Mouse (Mus musculus) layer of hippocampus, adult 9-11 months (tissue): ENCODE data around the gene Dsp.

Source experiments
- DNase-seq: peaks from one replicate; pipeline ENCODE4 v3.0.0; 2022

The Dsp gene

DNA sequence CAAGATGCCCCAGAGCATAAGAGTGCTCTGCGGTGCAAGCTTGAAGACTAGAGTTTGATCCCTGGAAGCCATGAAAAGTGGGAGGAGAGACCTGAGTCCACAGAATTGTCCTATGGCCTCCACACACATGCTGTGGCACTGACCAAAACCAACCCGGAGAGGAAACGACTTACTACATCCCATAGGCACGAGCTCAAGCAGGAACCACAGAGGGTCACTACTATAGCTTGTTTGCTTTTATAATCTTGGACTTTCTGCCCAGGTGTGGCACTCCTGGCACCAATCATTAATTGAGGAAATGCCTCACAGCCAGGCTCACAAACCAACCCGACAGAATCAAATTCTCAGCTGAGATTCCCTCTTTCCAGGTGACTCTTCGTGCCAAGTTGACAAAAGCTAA lies 50.3 kb downstream of the Dsp start:
- DNase-seq: no peak

GRCm38 (mm10) chr13:38204171-38204570 lies 53.1 kb downstream of the Dsp start:
- DNase-seq: no peak

DNA sequence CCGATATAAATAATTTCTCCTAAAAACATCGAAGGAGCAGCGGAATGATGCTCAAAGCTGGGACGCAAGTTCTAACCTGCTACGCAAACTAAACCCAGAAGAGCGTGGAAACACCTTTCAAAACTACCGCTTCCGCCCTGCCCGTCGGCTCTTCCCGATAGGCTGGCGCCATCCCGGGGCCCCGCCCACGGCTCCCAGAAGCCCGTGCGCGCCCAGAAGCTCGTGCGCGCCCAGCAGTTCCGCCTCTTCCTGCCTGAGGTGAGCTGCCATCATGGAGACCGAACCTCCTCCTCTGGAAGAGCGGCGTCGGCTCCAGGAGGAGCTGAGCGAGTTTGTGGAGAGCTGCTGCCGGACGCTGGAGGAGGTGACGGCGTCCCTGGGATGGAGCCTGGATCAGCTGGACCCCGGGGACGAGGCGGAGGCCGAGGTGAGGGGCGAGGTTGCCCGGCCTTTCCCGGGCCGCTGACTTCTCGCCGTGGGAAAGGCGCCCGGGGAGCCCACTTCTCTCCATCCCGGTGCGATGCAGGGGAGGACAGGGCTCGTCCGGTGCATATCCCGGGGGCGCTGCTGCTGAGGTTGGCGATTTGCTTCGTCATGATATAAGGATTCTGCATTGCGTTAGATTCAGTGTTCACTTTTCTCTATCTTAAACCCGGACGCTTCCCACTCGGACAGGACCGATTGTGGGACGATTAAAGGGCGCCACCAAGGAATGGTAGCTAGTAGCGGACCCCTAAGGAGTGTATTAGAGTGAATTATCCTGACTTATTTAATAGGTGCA lies 53.8 kb downstream of the Dsp start, which contains the start of gene Snrnp48:
Gene Snrnp48, plus strand, starts transcription at position 237 of the 781 bp plus-strand sequence.
- DNase-seq: peak; percentile 92

GRCm38 (mm10) chr13:38211122-38211521 lies 60.0 kb downstream of the Dsp start:
- no peak for DNase-seq

DNA sequence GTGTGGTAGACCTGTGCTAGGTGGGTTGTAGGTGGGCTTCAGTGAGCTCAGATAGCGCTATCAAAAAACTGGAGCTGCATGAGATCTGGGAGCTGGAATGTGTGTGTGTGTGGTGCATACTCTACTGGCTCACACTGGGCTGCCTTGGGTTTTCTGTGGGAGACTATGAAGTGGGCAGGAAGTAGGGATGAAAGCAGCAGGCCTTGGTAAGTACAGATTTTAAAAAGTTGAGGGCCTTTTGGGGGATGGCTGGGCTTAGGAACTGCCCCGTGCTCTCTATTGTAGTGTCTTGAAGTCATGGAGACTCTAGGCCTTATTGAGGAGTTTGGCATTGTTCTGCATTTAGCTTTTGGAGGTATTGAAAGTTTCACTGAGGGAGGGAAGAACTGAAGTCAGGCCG lies 67.6 kb downstream of the Dsp start:
- DNase-seq: no peak

DNA sequence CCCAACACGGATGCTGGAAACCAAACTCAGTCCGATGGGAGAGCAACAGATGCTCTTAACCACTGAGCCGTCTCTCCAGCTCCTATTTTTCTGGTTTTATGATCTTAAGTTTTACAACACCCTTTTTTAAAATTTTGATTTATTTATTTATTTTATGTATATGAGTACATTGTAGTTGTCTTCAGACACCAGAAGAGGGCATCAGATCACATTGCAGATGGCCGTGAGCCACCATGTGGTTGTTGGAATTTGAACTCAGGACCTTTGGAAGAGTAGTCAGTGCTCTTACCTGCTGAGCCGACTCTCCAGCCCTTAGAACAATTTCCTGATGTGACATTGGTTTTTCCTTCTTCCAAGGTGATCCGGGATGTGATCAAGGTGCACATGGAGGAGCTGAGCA lies 69.2 kb downstream of the Dsp start:
- DNase-seq: no peak

- no peak for DNase-seq
These were observed 79.2 kb downstream of the Dsp start for GRCm38 (mm10) chr13:38230177-38230821.

- no peak for DNase-seq
These were observed 81.3 kb downstream of the Dsp start for GRCm38 (mm10) chr13:38232411-38232810.

GRCm38 (mm10) chr13:38232856-38233625 lies 81.9 kb downstream of the Dsp start:
- no peak for DNase-seq

- DNase-seq: no peak
These were observed 83.6 kb downstream of the Dsp start for GRCm38 (mm10) chr13:38234651-38235050.

DNA sequence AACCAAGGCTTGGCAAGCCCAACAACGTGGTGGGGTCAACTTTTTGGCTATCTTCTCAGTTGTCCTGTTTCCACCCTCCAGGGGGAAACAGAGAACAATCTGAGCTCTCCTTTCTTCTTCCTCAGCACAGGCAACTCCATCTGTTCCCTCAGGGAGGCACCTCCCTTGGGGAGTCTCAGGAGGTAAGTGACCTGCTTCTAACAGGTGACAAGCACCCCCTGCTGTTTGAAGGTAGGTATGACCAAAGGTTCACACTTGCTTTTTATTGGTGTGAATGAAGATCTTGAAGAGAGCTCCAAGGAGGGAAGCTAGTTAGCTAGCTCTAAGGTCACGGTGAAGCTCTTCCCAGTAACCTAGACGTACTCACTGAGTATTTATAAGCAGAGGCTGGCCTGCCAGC lies 84.3 kb downstream of the Dsp start:
- no peak for DNase-seq

GRCm38 (mm10) chr13:38248151-38248550 lies 97.1 kb downstream of the Dsp start:
- no peak for DNase-seq
